Mouse (Mus musculus): ENCODE data around the gene Pknox2.

Pknox2 gene

GRCm38 (mm10) chr9:37147359-37147685 lies at the start of gene Pknox2:
TSS of gene Pknox2 (minus strand) at chr9:37147407.
- DNase-seq (ENCODE audit: low read depth, low spot score) = no peak

- DNase-seq (ENCODE audit: low read depth, low spot score) = no peak
Observed at GRCm38 (mm10) chr9:37188024-37188423, 40.8 kb upstream of the Pknox2 start.

GRCm38 (mm10) chr9:37187407-37187806 lies 40.2 kb upstream of the Pknox2 start:
- DNase-seq (ENCODE audit: low read depth, low spot score) = no peak

GRCm38 (mm10) chr9:37183176-37183575 lies 36.0 kb upstream of the Pknox2 start:
- DNase-seq (ENCODE audit: low read depth, low spot score) = no peak

- no peak for DNase-seq (ENCODE audit: low read depth, low spot score)
Observed at GRCm38 (mm10) chr9:37181596-37181995, 34.4 kb upstream of the Pknox2 start.

GRCm38 (mm10) chr9:37179596-37179995 lies 32.4 kb upstream of the Pknox2 start:
- DNase-seq (ENCODE audit: low read depth, low spot score) = no peak

- peak; percentile 25 for DNase-seq (ENCODE audit: low read depth, low spot score)
Observed at GRCm38 (mm10) chr9:37178911-37179310, 31.7 kb upstream of the Pknox2 start.

- peak; percentile 33 for DNase-seq (ENCODE audit: low read depth, low spot score)
Observed at GRCm38 (mm10) chr9:37177551-37177950, 30.3 kb upstream of the Pknox2 start.

- DNase-seq (ENCODE audit: low read depth, low spot score) = peak; percentile 91
Observed at GRCm38 (mm10) chr9:37177107-37177506, 29.9 kb upstream of the Pknox2 start.

- DNase-seq (ENCODE audit: low read depth, low spot score) = no peak
Observed at GRCm38 (mm10) chr9:37176002-37176401, 28.8 kb upstream of the Pknox2 start.

GRCm38 (mm10) chr9:37173376-37173775 lies 26.2 kb upstream of the Pknox2 start:
- no peak for DNase-seq (ENCODE audit: low read depth, low spot score)

- peak; percentile 59 for DNase-seq (ENCODE audit: low read depth, low spot score)
Observed at GRCm38 (mm10) chr9:37166899-37167298, 19.7 kb upstream of the Pknox2 start.

- DNase-seq (ENCODE audit: low read depth, low spot score) = no peak
Observed at GRCm38 (mm10) chr9:37160686-37161085, 13.5 kb upstream of the Pknox2 start.

- DNase-seq (ENCODE audit: low read depth, low spot score) = no peak
Observed at GRCm38 (mm10) chr9:37147886-37148285, 679 bp upstream of the Pknox2 start.

GRCm38 (mm10) chr9:37146603-37147358 lies 426 bp downstream of the Pknox2 start:
- peak; percentile 90 for DNase-seq (ENCODE audit: low read depth, low spot score)

GRCm38 (mm10) chr9:37146353-37146602 lies 929 bp downstream of the Pknox2 start:
- no peak for DNase-seq (ENCODE audit: low read depth, low spot score)

GRCm38 (mm10) chr9:37145616-37146352 lies 1.4 kb downstream of the Pknox2 start:
- peak; percentile 54 for DNase-seq (ENCODE audit: low read depth, low spot score)

- DNase-seq (ENCODE audit: low read depth, low spot score) = peak; percentile 42
Observed at GRCm38 (mm10) chr9:37145151-37145615, 2.0 kb downstream of the Pknox2 start.

- DNase-seq (ENCODE audit: low read depth, low spot score) = peak; percentile 17
Observed at GRCm38 (mm10) chr9:37144696-37145095, 2.5 kb downstream of the Pknox2 start.

- peak; percentile 67 for DNase-seq (ENCODE audit: low read depth, low spot score)
Observed at GRCm38 (mm10) chr9:37144251-37144650, 3.0 kb downstream of the Pknox2 start.

- no peak for DNase-seq (ENCODE audit: low read depth, low spot score)
Observed at GRCm38 (mm10) chr9:37143046-37143931, 3.9 kb downstream of the Pknox2 start.

GRCm38 (mm10) chr9:37142107-37142506 lies 5.1 kb downstream of the Pknox2 start:
- DNase-seq (ENCODE audit: low read depth, low spot score) = no peak

Data from R1 (cell line).